Mouse (Mus musculus) heart, adult 2 months (tissue): ENCODE results near the gene Rasl10b. TPM values are rescaled to one million over a fixed set of nuclear protein-coding genes. Genes with fewer than 3 reads are reported as not detected.

Experiments used
- DNase-seq, 2 experiments: peaks; one replicate each; pipeline ENCODE4 v3.0.0; 2021
- H3K27ac ChIP-seq: fragments of 200-600 bp; 2 replicates; pipeline ENCODE4 v1.8.1; 2022
- H3K27me3 ChIP-seq: fragments of 200-500 bp; 2 replicates; pipeline ENCODE4 v1.6.1; 2012; ENCODE audit warnings: mild to moderate bottlenecking, low read length, inconsistent platforms, mixed read lengths; ENCODE audit not compliant: control insufficient read depth, insufficient read depth
- H3K36me3 ChIP-seq: fragments of 200-500 bp; 2 replicates; pipeline ENCODE4 v1.6.1; 2012; ENCODE audit warnings: low read length, inconsistent platforms; ENCODE audit not compliant: control insufficient read depth, insufficient read depth
- H3K4me1 ChIP-seq: fragments of 200-500 bp; 2 replicates; pipeline ENCODE4 v1.6.1; 2011; ENCODE audit warnings: low read length; ENCODE audit not compliant: control insufficient read depth, insufficient read depth
- H3K4me3 ChIP-seq: fragments of 200-600 bp; 2 replicates; pipeline ENCODE4 v1.8.1; 2022
- H3K79me2 ChIP-seq: fragments of 200-500 bp; replicated peaks from 2 replicates; pipeline ENCODE4 v1.6.1; 2012; ENCODE audit warnings: mild to moderate bottlenecking, inconsistent platforms, low read length, moderate library complexity, mixed read lengths; ENCODE audit not compliant: control insufficient read depth, insufficient read depth
- H3K9ac ChIP-seq: fragments of 200-500 bp; 2 replicates; pipeline ENCODE4 v1.6.1; 2012; ENCODE audit warnings: low read depth, mild to moderate bottlenecking, control low read depth, inconsistent platforms, low read length, mixed read lengths
- CTCF ChIP-seq: fragments of 200-600 bp; IDR thresholded peaks from 2 replicates; pipeline ENCODE4 v1.8.1; 2022; ENCODE audit warnings: antibody characterized with exemption, mild to moderate bottlenecking, moderate library complexity
- EP300 ChIP-seq: fragments of 200-500 bp; IDR thresholded peaks from 2 replicates; pipeline ENCODE4 v1.6.1; 2011; ENCODE audit warnings: low read depth, low read length, control low read depth; ENCODE audit not compliant: insufficient read depth
- POLR2A ChIP-seq: fragments of 200-500 bp; IDR thresholded peaks from 2 replicates; pipeline ENCODE4 v1.6.1; 2011; ENCODE audit warnings: mild to moderate bottlenecking, low read depth, low read length, control low read depth; ENCODE audit not compliant: insufficient read depth
- WGBS: fragments of 180-500 bp; shearing (Covaris S2); methylation state at CpG from one replicate; pipeline ENCODE4 v1.1.7; 2018; 5-methylcytosine and 5-hydroxymethylcytosine counted together
- intact Hi-C: fragments of 180-260 bp; cut with DNase I; formaldehyde crosslinking; loops from one replicate; pipeline ENCODE4 v1.15.1; 2025
- long read RNA-seq: library from polyadenylated mRNA; stranded (forward); transcript quantifications from one replicate; pipeline ENCODE4 v2.0.0, GENCODE M21; 2021
- polyA plus RNA-seq: library from polyadenylated mRNA; depleted of rRNA; stranded (reverse); fragments of >200 nt; gene quantifications from 2 replicates; pipeline ENCODE4 v1.2.3, GENCODE M21; 2012; rRNA removed
- total RNA-seq, 2 experiments: library from RNA; stranded (reverse); gene quantifications; 2 replicates each; pipeline ENCODE4 v1.2.3; 2021

The Rasl10b gene
- 10 to 100 TPM; 61.9 to 77.8 TPM for total RNA-seq
- 70.8 and 71.6 TPM in 2 replicates for polyA plus RNA-seq
- long read RNA-seq, transcript Rasl10b-202 (4 exons, 3,156 nt) = major isoform, 15 of 27 reads
- long read RNA-seq, partial matches to known transcripts = 1 of 27 reads
- long read RNA-seq, other reads (novel, unspliced or antisense) = 11 of 27 reads

DNA sequence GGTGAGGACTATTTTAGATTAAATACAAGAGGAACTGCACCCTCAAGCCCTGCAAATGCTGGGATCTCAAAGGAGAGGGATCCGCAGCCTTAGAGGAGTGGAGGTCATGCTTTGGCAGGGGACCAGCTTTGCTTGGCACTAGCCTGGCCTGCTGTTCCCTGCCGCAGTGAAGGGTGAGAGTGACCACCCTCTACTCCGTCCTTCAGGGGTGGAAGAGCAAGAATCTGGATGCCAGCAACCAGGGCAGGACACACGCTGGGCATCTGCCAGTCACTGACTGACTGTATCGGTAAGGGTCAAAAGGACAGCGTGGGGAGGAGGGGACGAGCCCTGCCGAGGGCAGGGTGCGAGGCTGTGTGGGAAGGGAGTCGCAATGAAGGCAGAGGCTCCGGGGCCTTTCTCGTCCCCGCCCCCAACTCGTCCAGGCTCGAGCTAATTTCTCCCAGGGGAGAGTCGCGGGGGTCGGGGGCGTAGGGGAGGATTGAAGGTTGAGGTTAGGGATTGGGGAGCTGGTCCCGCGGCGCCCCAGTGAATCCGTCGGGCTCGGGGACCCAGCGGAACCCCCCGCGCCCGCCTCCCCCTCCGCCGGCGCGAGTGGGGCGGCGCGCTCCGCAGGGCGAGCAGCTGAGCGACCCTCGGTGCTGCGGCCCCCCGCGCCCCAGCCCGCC lies at the start of gene Rasl10b:
Gene Rasl10b, plus strand, starts transcription at position 51 of the 668 bp plus-strand sequence.
- Histone ChIP-seq H3K27me3 (no peaks in the 10 kb centered on the region), H3K36me3 (no peaks in the 10 kb centered on the region), H3K9ac (peak within 1 kb of the TSS; percentile 59), H3K27ac (peak within 1 kb of the TSS; percentile 55), H3K4me1 (peaks cover 3% of the 10 kb centered on the region; the same call in 1 of the 2 replicates), H3K79me2 (no peaks in the 10 kb centered on the region), H3K4me3 (peak within 1 kb of the TSS; percentile 55)
- TF ChIP-seq POLR2A (peak; percentile 36; the same call in 1 of the 2 replicates), EP300 (no peak)
- intact Hi-C loops = no loop called here
- peak; percentile 55 to 59 for DNase-seq
- 1% methylated on average over 23 of the region's 44 CpGs for WGBS

GRCm38 (mm10) chr11:83364656-83365055 lies 44.3 kb upstream of the Rasl10b start:
- Histone ChIP-seq H3K4me3 (no peak overlapping the region), H3K27ac (no peak overlapping the region), H3K4me1 (no peaks in the 10 kb centered on the region), H3K36me3 (peaks cover 2% of the 10 kb centered on the region; the same call in 1 of the 2 replicates), H3K9ac (no peak overlapping the region), H3K27me3 (no peaks in the 10 kb centered on the region), H3K79me2 (no peaks in the 10 kb centered on the region)
- TF ChIP-seq POLR2A = no peak
- TF ChIP-seq CTCF = no peak
- TF ChIP-seq EP300 = no peak
- intact Hi-C loops = no loop called here
- no peak for DNase-seq
- WGBS = 94% methylated on average over 6 of the region's 6 CpGs

DNA sequence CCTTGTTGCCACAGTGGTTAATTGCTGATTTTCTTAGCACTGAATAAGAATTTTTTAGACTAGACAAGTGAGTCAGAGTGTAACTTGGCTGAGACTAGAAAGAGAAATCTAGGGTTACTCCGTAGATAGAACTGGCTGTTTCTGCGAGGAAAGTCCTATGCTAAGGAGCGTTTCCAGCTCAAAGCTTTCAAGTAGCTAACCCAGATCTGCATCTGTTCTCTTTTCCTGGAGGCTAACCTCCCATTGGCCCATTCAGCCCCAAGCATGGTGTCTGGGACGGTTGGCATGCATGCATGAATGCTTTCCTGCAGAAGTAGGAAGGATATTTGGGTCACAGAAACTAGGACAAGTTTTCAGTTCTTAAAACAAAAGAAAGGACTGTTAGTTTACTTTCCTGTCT lies 37.7 kb upstream of the Rasl10b start:
- WGBS = 83% methylated on average over 4 of the region's 4 CpGs

DNA sequence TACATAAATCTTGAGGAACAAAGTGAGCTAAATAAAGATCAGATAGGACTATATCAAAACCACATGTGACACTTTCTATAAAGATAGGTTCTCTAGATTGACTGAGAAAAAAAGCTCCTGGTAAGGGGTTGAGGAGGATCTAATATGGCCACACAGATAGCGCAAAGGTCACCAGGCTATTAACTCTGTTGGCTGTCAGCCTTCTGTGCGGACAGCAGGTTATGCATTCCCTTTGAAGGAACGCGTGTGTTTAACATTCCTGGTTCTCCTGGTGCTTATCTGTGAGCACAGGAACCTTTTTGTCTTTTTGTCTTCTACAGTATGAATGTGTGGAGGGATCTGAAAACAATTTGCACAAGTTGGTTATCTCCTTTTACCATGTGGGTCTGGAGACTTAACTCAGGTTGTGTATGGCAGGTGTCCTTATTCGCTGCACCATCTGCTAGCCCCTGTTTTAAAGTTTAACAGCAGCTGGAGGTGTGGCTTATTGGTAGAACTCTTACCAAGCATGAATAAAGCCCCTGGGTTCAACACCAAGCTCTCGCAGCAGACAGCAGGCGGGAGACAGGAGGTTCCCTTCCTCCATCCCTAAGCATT lies 29.1 kb upstream of the Rasl10b start:
- TF ChIP-seq CTCF = no peak
- TF ChIP-seq POLR2A = no peak
- TF ChIP-seq EP300 = no peak
- no peak for DNase-seq
- H3K27me3 ChIP-seq = no peaks in the 10 kb centered on the region
- no peaks in the 10 kb centered on the region; the same call in 1 of the 2 replicates for H3K36me3 ChIP-seq
- WGBS = 70% methylated on average over 7 of the region's 7 CpGs
- H3K4me1 ChIP-seq = peaks cover 2% of the 10 kb centered on the region; the same call in 1 of the 2 replicates
- no peak overlapping the region for H3K9ac ChIP-seq
- H3K4me3 ChIP-seq = no peak overlapping the region
- no peaks in the 10 kb centered on the region for H3K79me2 ChIP-seq
- intact Hi-C loops = loop anchor here (5.0 kb wide), 1 partner anchor 37 kb away; no protein-coding TSS in a partner anchor
- no peak overlapping the region for H3K27ac ChIP-seq

More for the DNA sequence above, 37.7 kb upstream of the Rasl10b start:
- Histone ChIP-seq H3K9ac (no peak overlapping the region), H3K4me3 (no peak overlapping the region), H3K36me3 (no peaks in the 10 kb centered on the region), H3K79me2 (no peaks in the 10 kb centered on the region), H3K27me3 (no peaks in the 10 kb centered on the region), H3K4me1 (no peaks in the 10 kb centered on the region), H3K27ac (no peak overlapping the region)
- DNase-seq = no peak
- intact Hi-C loops = no loop called here
- TF ChIP-seq CTCF (no peak), EP300 (no peak), POLR2A (no peak)

GRCm38 (mm10) chr11:83382876-83383531 lies 25.9 kb upstream of the Rasl10b start:
- no peaks in the 10 kb centered on the region for H3K27me3 ChIP-seq
- DNase-seq = no peak
- H3K4me1 ChIP-seq = peaks cover 2% of the 10 kb centered on the region; the same call in 1 of the 2 replicates
- no peaks in the 10 kb centered on the region for H3K79me2 ChIP-seq
- intact Hi-C loops = no loop called here
- no peaks in the 10 kb centered on the region; the same call in 1 of the 2 replicates for H3K36me3 ChIP-seq
- TF ChIP-seq POLR2A = no peak
- WGBS = 85% methylated on average over 9 of the region's 9 CpGs
- no peak overlapping the region for H3K27ac ChIP-seq
- H3K4me3 ChIP-seq = no peak overlapping the region
- no peak overlapping the region for H3K9ac ChIP-seq
